Mouse (Mus musculus): Measurements from ENCODE around the gene Zfand2b. TPM values are rescaled to one million over a fixed set of nuclear protein-coding genes. Genes with fewer than 3 reads are reported as not detected.

The Zfand2b gene
- polyA plus RNA-seq, 1 experiment from 2014 or later: 38.5 TPM

- Histone ChIP-seq H3K4me2 (replicated peaks) (peak within 1 kb of the TSS; percentile 100), H3K9me3 (no peaks in the 10 kb centered on the region), H3K4me1 (peaks cover 17% of the 10 kb centered on the region), H3K27ac (no peak within 1 kb of the TSS), H3K36me3 (peaks cover 68% of the 10 kb centered on the region), H3K9ac (peak within 1 kb of the TSS; percentile 72), H3K4me3 (peak within 1 kb of the TSS; percentile 61), H3K27me3 (replicated peaks) (no peaks in the 10 kb centered on the region)
- 0% methylated on average over 31 of the region's 31 CpGs for WGBS
- ATAC-seq (ENCODE audit: low FRiP score, low read depth): peak; percentile 94
These were observed 11.7 kb downstream of the Zfand2b start, which contains the start of gene Abcb6 for GRCm38 (mm10) chr1:75180105-75180590. Gene Abcb6, minus strand, starts transcription at chr1:75180392.

GRCm38 (mm10) chr1:75180741-75181140, 12.3 kb downstream of the Zfand2b start:
- Histone ChIP-seq H3K9me3 (no peaks in the 10 kb centered on the region), H3K4me3 (no peak overlapping the region), H3K36me3 (peaks cover 68% of the 10 kb centered on the region), H3K27ac (no peak overlapping the region), H3K4me2 (replicated peaks) (peak overlapping the region; percentile 100), H3K4me1 (peaks cover 17% of the 10 kb centered on the region), H3K27me3 (replicated peaks) (no peaks in the 10 kb centered on the region), H3K9ac (no peak overlapping the region)
- no peak for ATAC-seq (ENCODE audit: low FRiP score, low read depth)
- 33% methylated on average over 7 of the region's 7 CpGs for WGBS

GRCm38 (mm10) chr1:75181377-75181870, 13.0 kb downstream of the Zfand2b start:
- Histone ChIP-seq H3K4me1 (peaks cover 17% of the 10 kb centered on the region), H3K4me3 (no peak overlapping the region), H3K36me3 (peaks cover 68% of the 10 kb centered on the region), H3K27ac (no peak overlapping the region), H3K4me2 (replicated peaks) (no peak overlapping the region), H3K9ac (no peak overlapping the region), H3K9me3 (no peaks in the 10 kb centered on the region), H3K27me3 (replicated peaks) (no peaks in the 10 kb centered on the region)
- no peak for ATAC-seq (ENCODE audit: low FRiP score, low read depth)
- 84% methylated on average over 4 of the region's 4 CpGs for WGBS

- no peak for ATAC-seq (ENCODE audit: low FRiP score, low read depth)
- WGBS: 77% methylated on average over 4 of the region's 4 CpGs
- no peaks in the 10 kb centered on the region for H3K27me3 ChIP-seq (replicated peaks)
- H3K36me3 ChIP-seq: peaks cover 66% of the 10 kb centered on the region
- H3K4me3 ChIP-seq: no peak overlapping the region
- no peak overlapping the region for H3K9ac ChIP-seq
- no peaks in the 10 kb centered on the region for H3K9me3 ChIP-seq
- H3K4me2 ChIP-seq (replicated peaks): no peak overlapping the region
- H3K4me1 ChIP-seq: peaks cover 17% of the 10 kb centered on the region
- H3K27ac ChIP-seq: no peak overlapping the region
These were observed 13.7 kb downstream of the Zfand2b start for GRCm38 (mm10) chr1:75182160-75182559.

- ATAC-seq (ENCODE audit: low FRiP score, low read depth): no peak
- Histone ChIP-seq H3K9ac (no peak overlapping the region), H3K9me3 (no peaks in the 10 kb centered on the region), H3K4me1 (no peaks in the 10 kb centered on the region; the same call in 1 of the 2 replicates), H3K27me3 (replicated peaks) (no peaks in the 10 kb centered on the region), H3K4me2 (replicated peaks) (no peak overlapping the region), H3K36me3 (peaks cover 67% of the 10 kb centered on the region), H3K27ac (no peak overlapping the region), H3K4me3 (no peak overlapping the region)
- WGBS: 89% methylated on average over 11 of the region's 11 CpGs
These were observed 17.0 kb downstream of the Zfand2b start for GRCm38 (mm10) chr1:75185495-75185894.

- Histone ChIP-seq H3K36me3 (peaks cover 57% of the 10 kb centered on the region), H3K4me1 (peaks cover 10% of the 10 kb centered on the region), H3K4me3 (no peak overlapping the region), H3K9ac (no peak overlapping the region), H3K27ac (no peak overlapping the region), H3K27me3 (replicated peaks) (no peaks in the 10 kb centered on the region), H3K9me3 (no peaks in the 10 kb centered on the region), H3K4me2 (replicated peaks) (no peak overlapping the region)
- no peak for ATAC-seq (ENCODE audit: low FRiP score, low read depth)
These were observed 18.7 kb downstream of the Zfand2b start for GRCm38 (mm10) chr1:75187126-75187525.

- peaks cover 12% of the 10 kb centered on the region for H3K4me1 ChIP-seq
- H3K9ac ChIP-seq: no peak overlapping the region
- no peak for ATAC-seq (ENCODE audit: low FRiP score, low read depth)
- WGBS: 89% methylated on average over 2 of the region's 2 CpGs
- no peak overlapping the region for H3K4me3 ChIP-seq
- H3K27me3 ChIP-seq (replicated peaks): no peaks in the 10 kb centered on the region
- H3K4me2 ChIP-seq (replicated peaks): no peak overlapping the region
- H3K9me3 ChIP-seq: no peaks in the 10 kb centered on the region
- H3K27ac ChIP-seq: no peak overlapping the region
- H3K36me3 ChIP-seq: peaks cover 48% of the 10 kb centered on the region
These were observed 19.6 kb downstream of the Zfand2b start for GRCm38 (mm10) chr1:75187914-75188483.

- Histone ChIP-seq H3K4me1 (peaks cover 17% of the 10 kb centered on the region), H3K9me3 (no peaks in the 10 kb centered on the region), H3K9ac (peak overlapping the region; percentile 88; the same call in 1 of the 2 replicates), H3K27ac (no peak overlapping the region), H3K4me2 (replicated peaks) (peak overlapping the region; percentile 75), H3K4me3 (no peak overlapping the region), H3K36me3 (peaks cover 28% of the 10 kb centered on the region), H3K27me3 (replicated peaks) (no peaks in the 10 kb centered on the region)
- WGBS: 74% methylated on average over 2 of the region's 2 CpGs
- ATAC-seq (ENCODE audit: low FRiP score, low read depth): no peak
These were observed 22.1 kb downstream of the Zfand2b start for GRCm38 (mm10) chr1:75190577-75190976.

GRCm38 (mm10) chr1:75191258-75191621, 22.8 kb downstream of the Zfand2b start:
- Histone ChIP-seq H3K27ac (peak overlapping the region; percentile 65), H3K4me1 (peaks cover 17% of the 10 kb centered on the region), H3K27me3 (replicated peaks) (no peaks in the 10 kb centered on the region), H3K9ac (peak overlapping the region; percentile 88), H3K4me3 (peak overlapping the region; percentile 75), H3K9me3 (no peaks in the 10 kb centered on the region), H3K4me2 (replicated peaks) (peak overlapping the region; percentile 75), H3K36me3 (peaks cover 28% of the 10 kb centered on the region)
- 41% methylated on average over 5 of the region's 5 CpGs for WGBS
- ATAC-seq (ENCODE audit: low FRiP score, low read depth): no peak

GRCm38 (mm10) chr1:75191622-75192402, 23.4 kb downstream of the Zfand2b start, which contains the start of the genes Ankzf1 and Atg9a:
Gene Ankzf1, plus strand, starts transcription at chr1:75192151.
Gene Atg9a, minus strand, starts transcription at chr1:75192196.
- no peaks in the 10 kb centered on the region for H3K9me3 ChIP-seq
- peaks cover 17% of the 10 kb centered on the region for H3K4me1 ChIP-seq
- peak within 1 kb of the TSS; percentile 65 for H3K27ac ChIP-seq
- H3K9ac ChIP-seq: peak within 1 kb of the TSS; percentile 88
- whole genome bisulfite sequencing: under 1% methylated on average over 56 of the region's 56 CpGs
- peaks cover 28% of the 10 kb centered on the region for H3K36me3 ChIP-seq
- no peaks in the 10 kb centered on the region for H3K27me3 ChIP-seq (replicated peaks)
- peak; percentile 99 for ATAC-seq (ENCODE audit: low FRiP score, low read depth)
- peak within 1 kb of the TSS; percentile 75 for H3K4me2 ChIP-seq (replicated peaks)
- peak within 1 kb of the TSS; percentile 75 for H3K4me3 ChIP-seq

- no peaks in the 10 kb centered on the region for H3K9me3 ChIP-seq
- peak; percentile 26 for ATAC-seq (ENCODE audit: low FRiP score, low read depth)
- H3K4me1 ChIP-seq: peaks cover 17% of the 10 kb centered on the region
- peak overlapping the region; percentile 88 for H3K9ac ChIP-seq
- WGBS: under 1% methylated on average over 19 of the region's 19 CpGs
- H3K36me3 ChIP-seq: peaks cover 33% of the 10 kb centered on the region
- H3K27ac ChIP-seq: peak overlapping the region; percentile 58; the same call in 1 of the 2 replicates
- peak overlapping the region; percentile 75 for H3K4me3 ChIP-seq
- H3K27me3 ChIP-seq (replicated peaks): no peaks in the 10 kb centered on the region
- H3K4me2 ChIP-seq (replicated peaks): peak overlapping the region; percentile 75
These were observed 24.0 kb downstream of the Zfand2b start for GRCm38 (mm10) chr1:75192452-75192851.

GRCm38 (mm10) chr1:75201236-75201635, 32.8 kb downstream of the Zfand2b start:
- Histone ChIP-seq H3K4me1 (no peaks in the 10 kb centered on the region), H3K4me3 (no peak overlapping the region), H3K27ac (no peak overlapping the region), H3K27me3 (replicated peaks) (no peaks in the 10 kb centered on the region), H3K9me3 (no peaks in the 10 kb centered on the region), H3K4me2 (replicated peaks) (no peak overlapping the region), H3K36me3 (peaks cover 38% of the 10 kb centered on the region), H3K9ac (no peak overlapping the region)
- ATAC-seq (ENCODE audit: low FRiP score, low read depth): no peak
- WGBS: 89% methylated on average over 1 of the region's 1 CpGs

Data from neural tube, embryonic 12.5 days (tissue).